Mouse (Mus musculus): ENCODE results near the gene C2cd2l. TPM values are rescaled to one million over a fixed set of nuclear protein-coding genes. Genes with fewer than 3 reads are reported as not detected.
"Not testable (repeated sequence)": the region's sequence is repeated elsewhere in the genome, so short reads cannot be mapped to it uniquely, and the experiment has no call there.

C2cd2l gene
- 10 to 100 TPM; 46.1 to 59.0 TPM for total RNA-seq (2021)
- 100 and 106 TPM in 2 replicates for polyA plus RNA-seq (2012; rRNA removed)
- long read RNA-seq, full-length matches to known transcripts: 21 of 34 reads
- long read RNA-seq, partial matches to known transcripts: 7 of 34 reads
- long read RNA-seq, other reads (novel, unspliced or antisense): 6 of 34 reads

GRCm38 (mm10) chr9:44319887-44320798 is at the start of gene C2cd2l:
TSS of gene C2cd2l (minus strand) at chr9:44320285.
- DNase-seq: peak; percentile 94

- DNase-seq: no peak
These were observed 44.4 kb upstream of the C2cd2l start for GRCm38 (mm10) chr9:44364480-44364879.

- DNase-seq: not testable (repeated sequence)
These were observed 41.8 kb upstream of the C2cd2l start for GRCm38 (mm10) chr9:44361931-44362330.

DNA sequence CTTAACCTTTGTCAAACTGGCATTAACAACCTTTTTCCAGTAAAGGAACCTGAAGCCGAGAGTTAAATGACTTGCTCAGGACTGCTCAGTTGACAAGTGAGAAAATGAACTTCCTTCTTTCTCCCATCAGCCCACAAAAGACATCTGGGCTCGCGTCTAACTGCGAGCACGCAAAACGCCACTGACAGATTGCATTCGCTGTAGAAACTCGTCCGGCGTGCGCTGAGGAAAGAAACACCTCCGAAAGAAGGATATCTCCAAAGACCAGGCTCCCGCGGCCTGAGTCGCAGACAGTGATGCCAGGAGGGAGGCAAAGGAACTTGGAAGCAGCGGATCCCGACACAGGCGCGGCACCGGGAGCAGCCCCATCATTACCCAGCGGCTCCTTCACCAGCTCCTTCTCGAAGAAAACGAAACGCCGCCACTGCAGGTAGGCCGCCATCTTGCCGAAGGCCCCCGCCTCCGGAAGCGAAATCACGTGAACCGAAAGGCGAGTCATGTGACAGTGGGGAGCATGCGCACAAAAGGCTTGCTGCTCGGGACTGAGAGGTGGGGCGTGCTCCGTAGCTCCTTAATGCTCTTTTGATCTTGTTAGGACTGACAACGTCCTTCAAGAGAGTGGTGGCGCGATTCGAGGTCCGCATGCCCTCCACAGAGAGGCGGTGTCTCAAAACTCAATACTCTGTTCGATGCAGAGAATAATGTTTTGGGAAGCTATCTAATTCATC is 41.3 kb upstream of the C2cd2l start, which contains the start of gene Vps11:
Gene Vps11 (minus strand): TSS at position 481 of the 728 bp plus-strand sequence.
- DNase-seq: peak; percentile 96

DNA sequence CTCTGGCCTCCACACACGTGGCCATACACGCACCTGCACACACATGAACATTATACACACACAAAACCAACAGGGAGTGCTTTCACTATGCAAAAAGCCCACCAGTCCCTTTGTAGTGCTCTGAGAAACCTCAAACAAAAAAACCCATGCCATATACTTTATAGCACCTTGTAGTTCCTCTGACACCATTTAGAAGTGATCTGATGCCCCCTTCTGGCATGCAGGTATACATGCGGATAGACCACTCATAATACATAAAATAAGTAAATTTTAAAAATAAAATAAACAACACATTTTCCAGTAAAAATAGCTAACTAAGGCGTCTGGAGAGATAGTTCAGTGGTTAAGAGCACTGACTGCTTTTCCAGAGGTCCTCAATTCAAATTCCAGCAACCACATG is 37.1 kb upstream of the C2cd2l start:
- no peak for DNase-seq

DNA sequence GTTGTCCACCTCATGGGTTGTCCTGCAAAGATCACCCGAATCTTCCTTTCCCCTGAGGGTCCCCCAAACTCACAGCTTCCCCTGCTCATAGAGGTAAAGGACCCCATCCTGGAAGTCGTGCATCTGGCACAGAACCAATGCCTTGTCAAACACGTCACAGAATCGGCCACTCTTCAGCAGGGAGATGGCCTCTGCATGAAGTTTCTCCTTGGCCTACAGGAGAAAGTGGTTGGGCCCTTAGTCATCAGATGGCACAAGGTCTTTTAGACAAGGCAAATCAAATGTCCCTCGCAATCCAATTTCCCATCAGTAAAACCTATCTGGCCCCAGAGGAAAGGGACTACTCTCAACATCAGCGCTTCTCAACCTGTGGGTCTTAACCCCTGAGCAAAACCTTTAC is 33.1 kb upstream of the C2cd2l start:
- peak; percentile 73 for DNase-seq

- DNase-seq: no peak
These were observed 32.3 kb upstream of the C2cd2l start for GRCm38 (mm10) chr9:44352337-44352736.

DNA sequence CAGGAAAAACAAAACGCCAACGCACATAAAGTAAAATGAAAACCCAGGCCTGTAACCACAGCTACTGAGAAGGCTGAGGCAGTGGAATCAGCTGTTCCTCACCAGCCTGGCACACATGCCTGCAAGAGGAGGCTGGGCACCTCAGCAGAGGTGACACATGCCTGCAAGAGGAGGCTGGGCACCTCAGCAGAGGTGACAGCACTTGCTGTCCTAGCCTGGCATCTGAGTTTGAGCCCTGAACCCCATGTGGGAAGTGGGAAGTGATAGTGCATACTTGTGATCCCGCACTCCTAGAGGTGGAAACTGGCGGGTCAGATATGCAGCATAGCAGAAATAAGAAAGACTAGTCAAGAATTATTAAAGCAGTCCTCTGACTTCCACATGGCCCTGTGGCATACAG is 31.3 kb upstream of the C2cd2l start:
- no peak for DNase-seq

DNA sequence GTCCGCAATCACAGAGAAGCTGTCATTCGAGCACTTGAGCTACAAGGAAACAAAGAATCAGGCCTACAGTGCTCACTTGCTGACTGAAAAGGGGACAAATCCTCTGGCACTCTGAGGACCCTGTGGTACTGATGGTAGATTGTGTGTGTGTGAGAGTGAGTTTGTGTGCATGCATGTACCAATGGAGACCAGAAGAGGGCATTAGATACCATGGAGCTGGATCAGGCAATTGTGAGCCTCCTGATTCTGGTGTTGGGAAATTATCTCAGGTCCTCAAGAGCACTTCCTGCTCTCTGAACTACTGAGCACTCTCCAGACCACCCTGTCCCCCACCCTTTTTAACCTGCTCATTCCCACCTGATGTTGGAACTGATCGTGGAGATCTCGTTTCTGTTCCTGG is 28.5 kb upstream of the C2cd2l start:
- DNase-seq: no peak

DNA sequence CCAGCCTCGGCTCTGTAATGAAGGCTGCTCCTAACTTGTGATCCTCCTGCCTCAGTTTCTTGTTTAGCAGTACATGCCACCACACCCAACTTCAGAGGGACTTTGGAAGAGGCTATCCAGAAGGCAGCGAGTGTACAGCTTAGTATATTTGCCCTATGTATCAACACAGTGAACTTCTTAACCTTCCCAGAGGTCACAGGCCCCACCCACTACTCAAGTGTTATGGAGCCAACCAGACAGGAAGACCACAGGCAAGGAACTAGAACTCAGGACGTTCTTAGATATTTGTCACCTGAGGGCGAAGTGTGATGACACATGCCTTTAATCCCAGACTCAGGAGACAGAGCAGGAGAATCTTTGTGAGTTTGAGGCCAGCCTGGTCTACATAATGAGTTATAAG is 27.5 kb upstream of the C2cd2l start:
- DNase-seq: no peak

DNA sequence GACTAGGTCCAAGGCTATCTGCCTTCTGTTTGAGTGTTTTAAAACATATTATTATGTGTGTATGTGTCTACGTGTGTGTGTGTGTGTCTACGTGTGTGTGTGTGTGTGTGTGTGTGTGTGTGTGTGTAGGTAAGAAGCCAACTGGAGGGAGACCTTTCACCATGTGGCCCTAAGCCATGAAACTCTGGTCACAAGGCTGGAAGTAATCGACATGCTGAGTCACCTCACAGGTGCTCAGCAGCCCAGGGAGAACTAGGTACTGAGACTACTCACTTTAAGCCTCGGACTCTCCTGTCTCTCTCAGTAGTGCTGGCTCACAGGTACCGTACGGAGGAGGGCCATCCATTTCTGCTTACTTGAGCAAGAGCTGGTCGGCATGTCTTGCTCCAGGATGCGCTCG is 27.1 kb upstream of the C2cd2l start:
- no peak for DNase-seq

DNA sequence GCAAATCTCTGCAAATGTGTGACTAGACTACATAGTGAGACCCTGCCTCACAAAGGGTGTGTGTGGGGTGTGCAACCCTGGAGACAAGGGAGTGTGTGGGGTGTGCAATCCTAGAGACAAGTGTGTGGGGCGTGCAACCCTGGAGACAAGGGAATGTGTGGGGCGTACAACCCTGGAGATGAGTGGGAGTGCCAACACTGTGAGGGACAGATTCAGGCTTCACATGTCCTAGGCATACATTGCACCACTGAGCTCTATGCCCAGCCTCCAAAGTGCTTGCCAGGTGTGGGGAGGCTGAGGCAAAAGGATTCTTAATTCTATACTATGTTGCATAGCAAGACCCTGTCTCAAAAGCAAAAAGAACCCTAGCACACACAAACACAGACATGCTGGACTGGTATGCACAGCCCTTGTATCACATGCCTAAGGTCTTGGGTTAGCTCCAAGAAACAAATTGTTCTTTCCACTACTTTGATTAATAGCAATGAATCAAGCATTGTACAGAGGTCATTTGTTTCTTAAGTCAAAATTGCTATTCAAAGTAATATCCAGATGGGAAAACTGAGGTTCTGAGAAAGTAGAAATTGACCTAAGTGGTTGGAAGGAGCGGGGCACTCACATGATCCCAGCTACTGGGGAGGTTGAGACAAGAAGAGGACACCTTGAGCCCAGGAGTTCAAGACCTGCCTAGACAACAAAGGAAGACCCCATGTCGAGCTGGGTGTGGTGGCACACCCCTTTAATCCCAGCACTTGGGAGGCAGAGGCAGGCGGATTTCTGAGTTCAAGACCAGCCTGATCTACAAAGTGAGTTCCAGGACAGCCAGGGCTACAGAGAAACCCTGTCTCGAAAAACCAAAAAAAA is 25.7 kb upstream of the C2cd2l start:
- peak; percentile 51 for DNase-seq

- DNase-seq: peak; percentile 97
These were observed 23.8 kb upstream of the C2cd2l start, which contains the start of gene Hmbs for GRCm38 (mm10) chr9:44343781-44344421. TSS of gene Hmbs (minus strand) at chr9:44344228.

DNA sequence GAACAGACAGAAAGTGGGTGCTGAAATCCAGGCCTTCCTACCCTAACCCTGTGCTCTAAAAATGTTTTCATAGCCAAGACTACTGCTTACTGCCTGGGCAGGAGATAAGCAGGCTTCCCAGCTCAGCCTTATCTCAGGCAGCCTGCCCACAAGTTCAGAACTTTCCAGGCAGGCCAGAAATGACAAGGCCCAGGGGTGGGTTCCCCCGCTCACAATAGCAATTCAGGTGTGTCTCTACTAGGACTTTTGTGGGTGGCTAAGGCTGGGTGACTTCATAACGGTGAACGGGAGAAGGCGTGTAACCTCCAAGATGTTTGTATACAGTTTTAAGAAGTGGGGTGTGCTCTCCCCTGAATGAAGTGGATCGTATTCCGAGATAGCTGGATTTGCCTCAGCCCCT is 23.2 kb upstream of the C2cd2l start:
- DNase-seq: peak; percentile 49

GRCm38 (mm10) chr9:44342605-44343004 is 22.5 kb upstream of the C2cd2l start:
- DNase-seq: no peak

DNA sequence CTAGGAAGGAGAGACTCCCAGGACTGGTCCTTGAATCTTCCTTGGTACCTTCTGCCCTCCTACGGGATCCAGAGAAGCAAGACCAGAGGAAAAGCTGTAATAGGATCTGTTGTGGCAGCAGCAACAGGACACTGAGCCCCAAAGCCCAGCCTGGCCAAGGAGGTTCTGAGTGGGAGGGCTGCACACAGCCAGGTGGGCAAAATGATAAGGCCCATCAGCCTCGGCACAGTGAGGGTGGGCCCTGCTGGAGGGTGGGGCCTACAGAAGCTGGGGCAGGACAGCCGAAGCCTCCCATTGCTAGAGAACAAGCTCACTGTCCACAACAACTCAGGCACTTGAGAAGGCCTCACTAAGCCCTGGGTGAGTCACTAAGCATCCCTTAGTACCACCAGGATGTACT is 22.1 kb upstream of the C2cd2l start:
- no peak for DNase-seq

GRCm38 (mm10) chr9:44341487-44341886 is 21.4 kb upstream of the C2cd2l start:
- DNase-seq: no peak

- no peak for DNase-seq
These were observed 18.5 kb upstream of the C2cd2l start for GRCm38 (mm10) chr9:44338574-44338973.

- no peak for DNase-seq
These were observed 17.5 kb upstream of the C2cd2l start for GRCm38 (mm10) chr9:44337436-44338169.

GRCm38 (mm10) chr9:44336964-44337363 is 16.9 kb upstream of the C2cd2l start:
- no peak for DNase-seq
